Mouse (Mus musculus) liver, embryonic 11.5 days (tissue): ENCODE data around the gene Eif4g3. TPM values are rescaled to one million over a fixed set of nuclear protein-coding genes. Genes with fewer than 3 reads are reported as not detected.

Source experiments
- ATAC-seq: fragments of 200-750 bp; cut with Nextera tagmentation; replicated peaks from 2 replicates; pipeline ENCODE4 v1.8.0; 2017; ENCODE audit warnings: moderate number of reproducible peaks, mild to moderate bottlenecking, moderate TSS enrichment, moderate library complexity; ENCODE audit not compliant: low FRiP score
- DNase-seq: peaks from one replicate; pipeline ENCODE4 v3.0.0-alpha.2; 2017; ENCODE audit warnings: low spot score
- H3K27ac ChIP-seq: fragments of 300-500 bp; sonication (generic); 2 replicates; pipeline ENCODE4 v1.5.1; 2014; ENCODE audit warnings: mild to moderate bottlenecking, low read depth, low read length, control low read depth
- H3K27me3 ChIP-seq: fragments of 300-500 bp; sonication (generic); replicated peaks from 2 replicates; pipeline ENCODE4 v1.6.1; 2014; ENCODE audit warnings: low read length, mixed read lengths; ENCODE audit not compliant: control insufficient read depth, insufficient read depth
- H3K36me3 ChIP-seq: fragments of 300-500 bp; sonication (generic); 2 replicates; pipeline ENCODE4 v1.6.1; 2014; ENCODE audit warnings: mild to moderate bottlenecking, low read length, moderate library complexity, mixed read lengths; ENCODE audit not compliant: control insufficient read depth, insufficient read depth
- H3K4me1 ChIP-seq: fragments of 300-500 bp; sonication (generic); replicated peaks from 2 replicates; pipeline ENCODE4 v1.6.1; 2014; ENCODE audit warnings: low read length, mixed read lengths; ENCODE audit not compliant: control insufficient read depth, insufficient read depth
- H3K4me2 ChIP-seq: fragments of 300-500 bp; sonication (generic); 2 replicates; pipeline ENCODE4 v1.6.1; 2014; ENCODE audit warnings: mild to moderate bottlenecking, control low read depth, moderate library complexity
- H3K4me3 ChIP-seq: fragments of 300-500 bp; sonication (generic); 2 replicates; pipeline ENCODE4 v1.5.1; 2014; ENCODE audit warnings: low read depth, low read length, control low read depth
- H3K9ac ChIP-seq: fragments of 300-500 bp; sonication (generic); 2 replicates; pipeline ENCODE4 v1.6.1; 2014; ENCODE audit warnings: low read depth, low read length, control low read depth
- H3K9me3 ChIP-seq: fragments of 300-500 bp; sonication (generic); 2 replicates; pipeline ENCODE4 v1.6.1; 2016; ENCODE audit warnings: low read length, inconsistent platforms, mixed read lengths; ENCODE audit not compliant: control insufficient read depth
- WGBS: fragments of 180-500 bp; shearing (Covaris S2); extraction: QIAGEN DNeasy Blood & Tissue Kit; methylation state at CpG from one replicate; pipeline ENCODE4 v1.1.7; 2014; 5-methylcytosine and 5-hydroxymethylcytosine counted together
- polyA plus RNA-seq: library from polyadenylated mRNA; unstranded; fragments of >200 nt; fragmentation: Nextera tagmentation; extraction: Ambion mirVana; gene quantifications from 2 replicates; pipeline ENCODE4 v1.2.1, GENCODE M21; 2014

Gene Eif4g3
- polyA plus RNA-seq, result 26.2 and 28.3 TPM in 2 replicates

GRCm38 (mm10) chr4:137992890-137993289 lies at the start of gene Eif4g3:
Eif4g3 (plus strand) TSS chr4:137993022.
- ATAC-seq (peak; percentile 58; the same call in 1 of the 2 replicates), DNase-seq (no peak)
- peak within 1 kb of the TSS; percentile 99 for H3K9ac ChIP-seq
- peak within 1 kb of the TSS; percentile 91 for H3K4me2 ChIP-seq
- H3K27me3 ChIP-seq, result peaks cover 12% of the 10 kb centered on the region
- WGBS, result 4% methylated on average over 39 of the region's 39 CpGs
- H3K36me3 ChIP-seq, result peaks cover 9% of the 10 kb centered on the region; the same call in 1 of the 2 replicates
- no peaks in the 10 kb centered on the region for H3K9me3 ChIP-seq
- H3K4me1 ChIP-seq, result peaks cover 19% of the 10 kb centered on the region
- peak within 1 kb of the TSS; percentile 99 for H3K4me3 ChIP-seq
- peak within 1 kb of the TSS; percentile 88 for H3K27ac ChIP-seq

GRCm38 (mm10) chr4:137943540-137943939 lies 49.3 kb upstream of the Eif4g3 start:
- Histone ChIP-seq H3K9ac (no peak overlapping the region), H3K4me1 (no peaks in the 10 kb centered on the region), H3K9me3 (no peaks in the 10 kb centered on the region), H3K4me3 (no peak overlapping the region), H3K27me3 (no peaks in the 10 kb centered on the region), H3K4me2 (no peak overlapping the region), H3K36me3 (peaks cover 23% of the 10 kb centered on the region), H3K27ac (no peak overlapping the region)
- ATAC-seq (no peak), DNase-seq (no peak)
- 84% methylated on average over 10 of the region's 10 CpGs for WGBS

- Histone ChIP-seq H3K27ac (no peak overlapping the region), H3K9me3 (no peaks in the 10 kb centered on the region), H3K4me1 (no peaks in the 10 kb centered on the region), H3K4me3 (no peak overlapping the region), H3K27me3 (no peaks in the 10 kb centered on the region), H3K9ac (no peak overlapping the region), H3K36me3 (peaks cover 31% of the 10 kb centered on the region), H3K4me2 (no peak overlapping the region)
- WGBS, result 67% methylated on average over 4 of the region's 4 CpGs
- DNase-seq (no peak), ATAC-seq (no peak)
Measured at GRCm38 (mm10) chr4:137945376-137945775, 47.4 kb upstream of the Eif4g3 start.

- DNase-seq (no peak), ATAC-seq (no peak)
- no peak overlapping the region for H3K27ac ChIP-seq
- no peak overlapping the region for H3K4me2 ChIP-seq
- H3K9me3 ChIP-seq, result no peaks in the 10 kb centered on the region
- 80% methylated on average over 11 of the region's 11 CpGs for WGBS
- no peaks in the 10 kb centered on the region for H3K27me3 ChIP-seq
- peaks cover 30% of the 10 kb centered on the region for H3K36me3 ChIP-seq
- H3K4me3 ChIP-seq, result no peak overlapping the region
- no peak overlapping the region for H3K9ac ChIP-seq
- H3K4me1 ChIP-seq, result no peaks in the 10 kb centered on the region
Measured at GRCm38 (mm10) chr4:137946419-137946818, 46.4 kb upstream of the Eif4g3 start.

GRCm38 (mm10) chr4:137952840-137953239 lies 40.0 kb upstream of the Eif4g3 start:
- H3K9ac ChIP-seq, result no peak overlapping the region
- WGBS, result 34% methylated on average over 4 of the region's 4 CpGs
- no peaks in the 10 kb centered on the region for H3K27me3 ChIP-seq
- H3K4me3 ChIP-seq, result no peak overlapping the region
- DNase-seq (peak; percentile 65), ATAC-seq (no peak)
- 0 out of 2 replicates have a peak, but pooled peaks cover 6% of the 10 kb centered on the region for H3K4me1 ChIP-seq
- no peaks in the 10 kb centered on the region for H3K9me3 ChIP-seq
- H3K4me2 ChIP-seq, result no peak overlapping the region
- H3K27ac ChIP-seq, result no peak overlapping the region
- H3K36me3 ChIP-seq, result peaks cover 30% of the 10 kb centered on the region

- H3K4me3 ChIP-seq, result no peak overlapping the region
- DNase-seq, result no peak
- no peaks in the 10 kb centered on the region for H3K27me3 ChIP-seq
- no peak overlapping the region for H3K9ac ChIP-seq
- 0 out of 2 replicates have a peak, but pooled peaks cover 6% of the 10 kb centered on the region for H3K4me1 ChIP-seq
- H3K27ac ChIP-seq, result no peak overlapping the region
- no peaks in the 10 kb centered on the region for H3K9me3 ChIP-seq
- no peak overlapping the region for H3K4me2 ChIP-seq
- H3K36me3 ChIP-seq, result peaks cover 35% of the 10 kb centered on the region
- 74% methylated on average over 2 of the region's 2 CpGs for WGBS
- ATAC-seq, result no peak
Measured at GRCm38 (mm10) chr4:137954184-137954583, 38.6 kb upstream of the Eif4g3 start.

GRCm38 (mm10) chr4:137954926-137955396 lies 37.9 kb upstream of the Eif4g3 start:
- Histone ChIP-seq H3K4me1 (0 out of 2 replicates have a peak, but pooled peaks cover 6% of the 10 kb centered on the region), H3K9me3 (peaks cover 3% of the 10 kb centered on the region; the same call in 1 of the 2 replicates), H3K36me3 (peaks cover 36% of the 10 kb centered on the region), H3K27me3 (no peaks in the 10 kb centered on the region), H3K4me3 (no peak overlapping the region), H3K9ac (no peak overlapping the region), H3K4me2 (no peak overlapping the region), H3K27ac (no peak overlapping the region)
- DNase-seq (peak; percentile 51), ATAC-seq (peak; percentile 90)
- WGBS, result 38% methylated on average over 8 of the region's 8 CpGs

- ATAC-seq (no peak), DNase-seq (no peak)
- Histone ChIP-seq H3K9ac (no peak overlapping the region), H3K27ac (no peak overlapping the region), H3K4me2 (no peak overlapping the region), H3K27me3 (no peaks in the 10 kb centered on the region), H3K36me3 (peaks cover 35% of the 10 kb centered on the region), H3K4me3 (no peak overlapping the region), H3K9me3 (peaks cover 3% of the 10 kb centered on the region; the same call in 1 of the 2 replicates), H3K4me1 (peaks cover 11% of the 10 kb centered on the region)
- WGBS, result 91% methylated on average over 15 of the region's 15 CpGs
Measured at GRCm38 (mm10) chr4:137956260-137956659, 36.6 kb upstream of the Eif4g3 start.
